ENCODE assay signal across 8 mouse cellular contexts in genomic region chr10:22150593-22150992, GRCm38 (mm10). TPM values are rescaled to one million over a fixed set of nuclear protein-coding genes. Genes with fewer than 3 reads are reported as not detected.
DNase-seq lines count a peak whose midpoint lies in the region; ATAC-seq and TF ChIP-seq lines count a peak whose summit lies in the region.

No protein-coding gene starts in this region.

- no peak for TF ChIP-seq POLR2A in cerebellum, adult 2 months (IDR thresholded peaks at IDR 0.05; ENCODE audit: borderline replicate concordance, insufficient read depth, low read length)

- DNase-seq in ovary, postnatal 36 days (ENCODE audit: low spot score), result peak; percentile 18
- DNase-seq in ovary, adult 18-20 months (ENCODE audit: low spot score), result no peak
- no peak for DNase-seq in embryonic facial prominence, embryonic 14.5 days (ENCODE audit: low spot score)
- peak; percentile 76 for DNase-seq in intestine, embryonic 14.5 days (ENCODE audit: low spot score)
- no peak for DNase-seq in layer of hippocampus, adult 11-12 months (ENCODE audit: low spot score)
- DNase-seq in layer of hippocampus, adult 9-11 months, result no peak
- no peak for DNase-seq in cerebellum, adult 2 months

- H3K27me3 ChIP-seq in embryonic facial prominence, embryonic 14.5 days (replicated peaks; ENCODE audit: control insufficient read depth, insufficient read depth, low read length), result peaks cover 39% of the 10 kb centered on the region
- H3K27me3 ChIP-seq in intestine, embryonic 14.5 days (replicated peaks; ENCODE audit: control insufficient read depth, insufficient read depth, low read length), result peaks cover 51% of the 10 kb centered on the region
- H3K27me3 ChIP-seq in midbrain, embryonic 16.5 days (ENCODE audit: control insufficient read depth, insufficient read depth, low read depth, low read length), result peaks cover 20% of the 10 kb centered on the region
- peaks cover 8% of the 10 kb centered on the region; the same call in 1 of the 2 replicates for H3K27me3 ChIP-seq in cerebellum, adult 2 months (ENCODE audit: control insufficient read depth, insufficient read depth, low read length)

- H3K9me3 ChIP-seq in embryonic facial prominence, embryonic 14.5 days (ENCODE audit: control insufficient read depth, low read length), result no peaks in the 10 kb centered on the region
- H3K9me3 ChIP-seq in intestine, embryonic 14.5 days (ENCODE audit: control insufficient read depth, low read length), result no peaks in the 10 kb centered on the region
- no peaks in the 10 kb centered on the region for H3K9me3 ChIP-seq in midbrain, embryonic 16.5 days (replicated peaks; ENCODE audit: control insufficient read depth, low read length, poor library complexity, severe bottlenecking)

- H3K4me2 ChIP-seq in embryonic facial prominence, embryonic 14.5 days (ENCODE audit: low read depth, low read length), result peak overlapping the region; percentile 94
- H3K4me2 ChIP-seq in intestine, embryonic 14.5 days (ENCODE audit: low read length), result peak overlapping the region; percentile 96; the same call in 1 of the 2 replicates
- H3K4me2 ChIP-seq in midbrain, embryonic 16.5 days (ENCODE audit: low read length), result peak overlapping the region; percentile 9; the same call in 1 of the 2 replicates

- no peak overlapping the region for H3K9ac ChIP-seq in embryonic facial prominence, embryonic 14.5 days (ENCODE audit: low read depth, low read length)
- H3K9ac ChIP-seq in intestine, embryonic 14.5 days (ENCODE audit: low read length), result no peak overlapping the region
- H3K9ac ChIP-seq in midbrain, embryonic 16.5 days (ENCODE audit: low read depth, low read length), result no peak overlapping the region

- no peaks in the 10 kb centered on the region for H3K36me3 ChIP-seq in embryonic facial prominence, embryonic 14.5 days (ENCODE audit: control insufficient read depth, insufficient read depth, low read length)
- no peaks in the 10 kb centered on the region for H3K36me3 ChIP-seq in intestine, embryonic 14.5 days (ENCODE audit: control insufficient read depth, insufficient read depth, low read length)
- no peaks in the 10 kb centered on the region for H3K36me3 ChIP-seq in midbrain, embryonic 16.5 days (ENCODE audit: control insufficient read depth, insufficient read depth, low read length)

- 1% methylated on average over 27 of the region's 27 CpGs for whole genome bisulfite sequencing in embryonic facial prominence, embryonic 14.5 days
- WGBS in intestine, embryonic 14.5 days, result under 1% methylated on average over 27 of the region's 27 CpGs
- WGBS in midbrain, embryonic 16.5 days, result 0% methylated on average over 27 of the region's 27 CpGs
- WGBS in cerebellum, adult 2 months, result 1% methylated on average over 27 of the region's 27 CpGs

- H3K27ac ChIP-seq in embryonic facial prominence, embryonic 14.5 days (replicated peaks; ENCODE audit: low read depth, low read length), result no peak overlapping the region
- H3K27ac ChIP-seq in intestine, embryonic 14.5 days (ENCODE audit: low read depth), result no peak overlapping the region
- no peak overlapping the region for H3K27ac ChIP-seq in midbrain, embryonic 16.5 days (ENCODE audit: low read length)
- no peak overlapping the region for H3K27ac ChIP-seq in cerebellum, adult 2 months (ENCODE audit: insufficient read depth, low read length)

- H3K4me1 ChIP-seq in embryonic facial prominence, embryonic 14.5 days (ENCODE audit: control insufficient read depth, insufficient read depth, low read length), result no peaks in the 10 kb centered on the region; the same call in 1 of the 2 replicates
- H3K4me1 ChIP-seq in intestine, embryonic 14.5 days (replicated peaks; ENCODE audit: control insufficient read depth, insufficient read depth, low read length), result peaks cover 6% of the 10 kb centered on the region; the same call in 1 of the 2 replicates
- peaks cover 11% of the 10 kb centered on the region for H3K4me1 ChIP-seq in midbrain, embryonic 16.5 days (ENCODE audit: control insufficient read depth, insufficient read depth, low read length)
- no peaks in the 10 kb centered on the region for H3K4me1 ChIP-seq in cerebellum, adult 2 months (ENCODE audit: control insufficient read depth, insufficient read depth, low read length)

- no peak for ATAC-seq in embryonic facial prominence, embryonic 14.5 days (ENCODE audit: low read depth)
- no peak for ATAC-seq in intestine, embryonic 14.5 days (replicated peaks; ENCODE audit: low FRiP score, low TSS enrichment, low read depth)
- ATAC-seq in midbrain, embryonic 16.5 days, result no peak

- peak overlapping the region; percentile 68 for H3K4me3 ChIP-seq in embryonic facial prominence, embryonic 14.5 days (ENCODE audit: low read depth, low read length)
- peak overlapping the region; percentile 59 for H3K4me3 ChIP-seq in intestine, embryonic 14.5 days (ENCODE audit: low read depth, low read length)
- H3K4me3 ChIP-seq in midbrain, embryonic 16.5 days (ENCODE audit: low read depth, low read length), result peak overlapping the region; percentile 12; the same call in 1 of the 2 replicates
- no peak overlapping the region for H3K4me3 ChIP-seq in cerebellum, adult 2 months (replicated peaks; ENCODE audit: insufficient read depth, low read depth, low read length)

- no peak for TF ChIP-seq CTCF in cerebellum, adult 2 months (IDR thresholded peaks at IDR 0.05; ENCODE audit: borderline replicate concordance, insufficient read depth, low read depth, low read length)

RNA-seq across cellular contexts. Expression of gene E030030I06Rik, which starts 1.5 kb away (rescaled TPM):
- 14.3 and 16.1 TPM in 2 replicates for polyA plus RNA-seq in embryonic facial prominence, embryonic 14.5 days (2014; fragmentation: Nextera tagmentation; extraction: Ambion mirVana)
- 31.6 and 32.8 TPM in 2 replicates for polyA plus RNA-seq in intestine, embryonic 14.5 days (2014; fragmentation: Nextera tagmentation; extraction: Ambion mirVana)
- polyA plus RNA-seq in midbrain, embryonic 16.5 days (2015; fragmentation: Nextera tagmentation; extraction: Ambion mirVana), result 1.9 and 2.9 TPM in 2 replicates
- polyA plus RNA-seq in cerebellum, adult 2 months (2012; rRNA removed), result 0.13 and 0.16 TPM in 2 replicates

RNA-seq across cellular contexts. Expression of gene Raet1e, which starts 7.8 kb away (rescaled TPM):
- polyA plus RNA-seq in embryonic facial prominence, embryonic 14.5 days (2014; fragmentation: Nextera tagmentation; extraction: Ambion mirVana), result 5.4 and 6.7 TPM in 2 replicates
- 4.7 and 6.6 TPM in 2 replicates for polyA plus RNA-seq in intestine, embryonic 14.5 days (2014; fragmentation: Nextera tagmentation; extraction: Ambion mirVana)
- 0.46 and 1.2 TPM in 2 replicates for polyA plus RNA-seq in midbrain, embryonic 16.5 days (2015; fragmentation: Nextera tagmentation; extraction: Ambion mirVana)
- not detected in 2 replicates for polyA plus RNA-seq in cerebellum, adult 2 months (2012; rRNA removed)

RNA-seq across cellular contexts. Expression of gene H60b, which starts 7.8 kb away (rescaled TPM):
- 0.38 and 0.39 TPM in 2 replicates for polyA plus RNA-seq in embryonic facial prominence, embryonic 14.5 days (2014; fragmentation: Nextera tagmentation; extraction: Ambion mirVana)
- polyA plus RNA-seq in intestine, embryonic 14.5 days (2014; fragmentation: Nextera tagmentation; extraction: Ambion mirVana), result 0.28 and 0.55 TPM in 2 replicates
- polyA plus RNA-seq in midbrain, embryonic 16.5 days (2015; fragmentation: Nextera tagmentation; extraction: Ambion mirVana), result 0.35 and 0.57 TPM in 2 replicates
- polyA plus RNA-seq in cerebellum, adult 2 months (2012; rRNA removed), result 0.21 and 0.38 TPM in 2 replicates

Comparison
In these comparisons a context has a peak if more than half of its experiments do, and no peak if none do; other contexts are left out.
1. DNase-seq: peak in ovary, postnatal 36 days (single experiment) and intestine, embryonic 14.5 days (single experiment); none in ovary, adult 18-20 months (single experiment), embryonic facial prominence, embryonic 14.5 days (single experiment), layer of hippocampus, adult 11-12 months (single experiment), layer of hippocampus, adult 9-11 months (single experiment) and cerebellum, adult 2 months (0 of 2).
2. H3K4me2 ChIP-seq: peak in every context shown above with its lines; median percentile 96 in intestine, embryonic 14.5 days; 94 in embryonic facial prominence, embryonic 14.5 days; 9 in midbrain, embryonic 16.5 days.